Mouse (Mus musculus): Measurements from ENCODE around the gene Ntn5. TPM values are rescaled to one million over a fixed set of nuclear protein-coding genes. Genes with fewer than 3 reads are reported as not detected.

Ntn5 gene
- polyA plus RNA-seq, 1 experiment from 2014 or later = not detected

DNA sequence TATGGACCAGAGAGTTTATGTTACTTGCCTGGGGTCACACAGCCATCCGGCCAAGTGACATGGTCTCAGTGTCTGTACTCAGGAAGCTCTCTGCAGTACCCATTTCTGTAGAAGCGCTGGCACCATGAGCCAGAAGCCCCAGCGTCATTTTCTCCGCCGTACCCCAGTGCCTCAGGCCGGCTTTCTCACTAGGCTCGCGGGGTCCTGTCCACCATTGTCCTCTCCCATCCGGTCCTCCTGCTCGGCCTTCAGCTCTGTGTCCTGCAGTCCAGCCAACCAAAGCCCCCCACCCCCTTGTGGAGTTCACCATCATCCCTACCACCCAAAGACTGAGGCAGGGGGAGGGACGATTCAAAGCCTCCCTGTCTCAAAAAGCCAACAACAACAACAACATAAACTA, 17.8 kb downstream of the Ntn5 start:
- no peak overlapping the region for H3K9ac ChIP-seq (ENCODE audit: low read length)
- ATAC-seq (ENCODE audit: low FRiP score) = no peak
- WGBS = 88% methylated on average over 11 of the region's 11 CpGs
- no peaks in the 10 kb centered on the region for H3K36me3 ChIP-seq (ENCODE audit: control insufficient read depth, insufficient read depth, low read length)
- peaks cover 38% of the 10 kb centered on the region for H3K4me1 ChIP-seq (ENCODE audit: control insufficient read depth, insufficient read depth, low read length)
- peak overlapping the region; percentile 0; the same call in 1 of the 2 replicates for H3K4me2 ChIP-seq
- DNase-seq (ENCODE audit: low spot score, missing footprints) = no peak
- H3K4me3 ChIP-seq (ENCODE audit: low read depth, low read length) = peak overlapping the region; percentile 7; the same call in 1 of the 2 replicates
- H3K27ac ChIP-seq (ENCODE audit: low read depth, low read length) = no peak overlapping the region
- H3K27me3 ChIP-seq (ENCODE audit: control insufficient read depth, insufficient read depth, low read length) = peaks cover 22% of the 10 kb centered on the region
- H3K9me3 ChIP-seq (ENCODE audit: control insufficient read depth, low read length) = no peaks in the 10 kb centered on the region

GRCm38 (mm10) chr7:45702316-45702715, 18.5 kb downstream of the Ntn5 start:
- ATAC-seq (ENCODE audit: low FRiP score) (no peak), DNase-seq (ENCODE audit: low spot score, missing footprints) (no peak)
- Histone ChIP-seq H3K36me3 (ENCODE audit: control insufficient read depth, insufficient read depth, low read length) (no peaks in the 10 kb centered on the region), H3K27me3 (ENCODE audit: control insufficient read depth, insufficient read depth, low read length) (peaks cover 22% of the 10 kb centered on the region), H3K4me3 (ENCODE audit: low read depth, low read length) (no peak overlapping the region), H3K9me3 (ENCODE audit: control insufficient read depth, low read length) (no peaks in the 10 kb centered on the region), H3K4me1 (ENCODE audit: control insufficient read depth, insufficient read depth, low read length) (peaks cover 45% of the 10 kb centered on the region), H3K27ac (ENCODE audit: low read depth, low read length) (no peak overlapping the region), H3K9ac (ENCODE audit: low read length) (no peak overlapping the region), H3K4me2 (no peak overlapping the region)
- WGBS = 96% methylated on average over 11 of the region's 11 CpGs

DNA sequence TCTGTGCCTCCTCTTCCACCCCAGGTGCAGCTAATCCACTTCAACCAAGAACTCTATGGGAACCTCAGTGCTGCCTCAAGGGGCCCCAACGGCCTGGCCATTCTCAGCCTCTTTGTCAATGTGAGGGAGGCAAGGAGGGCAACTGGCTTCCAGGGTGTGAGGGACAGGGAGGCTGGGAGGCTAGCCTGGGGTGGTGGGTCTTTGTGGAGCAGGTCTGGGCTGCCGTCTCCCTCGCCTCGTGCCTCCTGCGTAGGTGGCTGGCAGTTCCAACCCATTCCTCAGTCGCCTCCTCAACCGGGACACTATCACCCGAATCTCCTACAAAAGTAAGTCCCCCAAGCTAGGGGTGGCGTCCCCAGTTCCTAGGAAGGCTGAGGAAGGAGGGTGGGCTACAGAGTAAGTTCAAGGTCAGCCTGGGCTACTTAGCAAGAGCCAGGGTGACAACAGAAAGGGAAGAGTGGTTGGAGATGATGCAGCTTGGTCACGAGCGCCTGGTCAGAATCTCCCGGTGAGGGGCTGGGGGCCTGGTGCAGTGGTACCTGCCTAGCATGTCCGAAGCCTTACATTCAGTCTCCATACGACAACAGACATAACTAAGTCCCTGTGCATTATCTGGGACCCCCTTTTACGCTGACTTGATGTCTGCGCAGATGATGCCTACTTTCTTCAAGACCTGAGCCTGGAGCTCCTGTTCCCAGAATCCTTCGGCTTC, 19.1 kb downstream of the Ntn5 start:
- no peak overlapping the region for H3K4me3 ChIP-seq (ENCODE audit: low read depth, low read length)
- no peak for ATAC-seq (ENCODE audit: low FRiP score)
- 88% methylated on average over 17 of the region's 17 CpGs for WGBS

GRCm38 (mm10) chr7:45703521-45704033, 19.8 kb downstream of the Ntn5 start:
- DNase-seq (ENCODE audit: low spot score, missing footprints) = no peak
- no peak for ATAC-seq (ENCODE audit: low FRiP score)
- Histone ChIP-seq H3K4me3 (ENCODE audit: low read depth, low read length) (peak overlapping the region; percentile 52), H3K4me2 (peak overlapping the region; percentile 98), H3K27ac (ENCODE audit: low read depth, low read length) (peak overlapping the region; percentile 73), H3K27me3 (ENCODE audit: control insufficient read depth, insufficient read depth, low read length) (peaks cover 18% of the 10 kb centered on the region), H3K36me3 (ENCODE audit: control insufficient read depth, insufficient read depth, low read length) (no peaks in the 10 kb centered on the region), H3K9me3 (ENCODE audit: control insufficient read depth, low read length) (no peaks in the 10 kb centered on the region), H3K4me1 (ENCODE audit: control insufficient read depth, insufficient read depth, low read length) (peaks cover 58% of the 10 kb centered on the region), H3K9ac (ENCODE audit: low read length) (peak overlapping the region; percentile 54)
- WGBS = 46% methylated on average over 12 of the region's 12 CpGs

More for the DNA sequence above, 19.1 kb downstream of the Ntn5 start:
- Histone ChIP-seq H3K36me3 (ENCODE audit: control insufficient read depth, insufficient read depth, low read length) (no peaks in the 10 kb centered on the region), H3K4me1 (ENCODE audit: control insufficient read depth, insufficient read depth, low read length) (peaks cover 52% of the 10 kb centered on the region), H3K9ac (ENCODE audit: low read length) (no peak overlapping the region), H3K4me2 (peak overlapping the region; percentile 98; the same call in 1 of the 2 replicates), H3K27me3 (ENCODE audit: control insufficient read depth, insufficient read depth, low read length) (peaks cover 22% of the 10 kb centered on the region), H3K9me3 (ENCODE audit: control insufficient read depth, low read length) (no peaks in the 10 kb centered on the region), H3K27ac (ENCODE audit: low read depth, low read length) (no peak overlapping the region)
- DNase-seq (ENCODE audit: low spot score, missing footprints) = no peak

- peaks cover 12% of the 10 kb centered on the region for H3K27me3 ChIP-seq (ENCODE audit: control insufficient read depth, insufficient read depth, low read length)
- peak overlapping the region; percentile 98 for H3K4me2 ChIP-seq
- H3K4me1 ChIP-seq (ENCODE audit: control insufficient read depth, insufficient read depth, low read length) = peaks cover 63% of the 10 kb centered on the region
- H3K36me3 ChIP-seq (ENCODE audit: control insufficient read depth, insufficient read depth, low read length) = no peaks in the 10 kb centered on the region
- peak overlapping the region; percentile 52 for H3K4me3 ChIP-seq (ENCODE audit: low read depth, low read length)
- peak; percentile 49 for ATAC-seq (ENCODE audit: low FRiP score)
- H3K9me3 ChIP-seq (ENCODE audit: control insufficient read depth, low read length) = no peaks in the 10 kb centered on the region
- peak overlapping the region; percentile 54 for H3K9ac ChIP-seq (ENCODE audit: low read length)
- peak; percentile 98 for DNase-seq (ENCODE audit: low spot score, missing footprints)
- peak overlapping the region; percentile 73 for H3K27ac ChIP-seq (ENCODE audit: low read depth, low read length)
- under 1% methylated on average over 13 of the region's 13 CpGs for WGBS
Observed at GRCm38 (mm10) chr7:45704046-45704559, 20.3 kb downstream of the Ntn5 start.

- Histone ChIP-seq H3K36me3 (ENCODE audit: control insufficient read depth, insufficient read depth, low read length) (no peaks in the 10 kb centered on the region), H3K4me1 (ENCODE audit: control insufficient read depth, insufficient read depth, low read length) (peaks cover 70% of the 10 kb centered on the region), H3K27ac (ENCODE audit: low read depth, low read length) (peak within 1 kb of the TSS; percentile 73), H3K27me3 (ENCODE audit: control insufficient read depth, insufficient read depth, low read length) (peaks cover 5% of the 10 kb centered on the region), H3K9me3 (ENCODE audit: control insufficient read depth, low read length) (no peaks in the 10 kb centered on the region), H3K4me2 (peak within 1 kb of the TSS; percentile 98), H3K4me3 (ENCODE audit: low read depth, low read length) (peak within 1 kb of the TSS; percentile 52), H3K9ac (ENCODE audit: low read length) (peak within 1 kb of the TSS; percentile 54)
- ATAC-seq (ENCODE audit: low FRiP score) = peak; percentile 84
- peak; percentile 99 for DNase-seq (ENCODE audit: low spot score, missing footprints)
- under 1% methylated on average over 36 of the region's 36 CpGs for WGBS
Observed at GRCm38 (mm10) chr7:45704730-45705442, 21.1 kb downstream of the Ntn5 start, which contains the start of gene Dbp. Gene Dbp (plus strand): TSS chr7:45705088.

- H3K9ac ChIP-seq (ENCODE audit: low read length) = peak overlapping the region; percentile 41
- H3K27me3 ChIP-seq (ENCODE audit: control insufficient read depth, insufficient read depth, low read length) = no peaks in the 10 kb centered on the region; the same call in 1 of the 2 replicates
- H3K4me1 ChIP-seq (ENCODE audit: control insufficient read depth, insufficient read depth, low read length) = peaks cover 65% of the 10 kb centered on the region
- no peak overlapping the region; the same call in 1 of the 2 replicates for H3K27ac ChIP-seq (ENCODE audit: low read depth, low read length)
- WGBS = under 1% methylated on average over 21 of the region's 21 CpGs
- no peaks in the 10 kb centered on the region for H3K9me3 ChIP-seq (ENCODE audit: control insufficient read depth, low read length)
- peak overlapping the region; percentile 52 for H3K4me3 ChIP-seq (ENCODE audit: low read depth, low read length)
- H3K36me3 ChIP-seq (ENCODE audit: control insufficient read depth, insufficient read depth, low read length) = peaks cover 2% of the 10 kb centered on the region; the same call in 1 of the 2 replicates
- peak overlapping the region; percentile 98 for H3K4me2 ChIP-seq
- ATAC-seq (ENCODE audit: low FRiP score) (peak; percentile 0; the same call in 1 of the 2 replicates), DNase-seq (ENCODE audit: low spot score, missing footprints) (no peak)
Observed at GRCm38 (mm10) chr7:45705443-45705864, 21.6 kb downstream of the Ntn5 start.

- peak; percentile 88 for DNase-seq (ENCODE audit: low spot score, missing footprints)
- H3K27ac ChIP-seq (ENCODE audit: low read depth, low read length) = no peak overlapping the region
Observed at GRCm38 (mm10) chr7:45705873-45706281, 22.1 kb downstream of the Ntn5 start.

More at GRCm38 (mm10) chr7:45705873-45706281, 22.1 kb downstream of the Ntn5 start:
- peak overlapping the region; percentile 41; the same call in 1 of the 2 replicates for H3K9ac ChIP-seq (ENCODE audit: low read length)
- no peak for ATAC-seq (ENCODE audit: low FRiP score)
- no peaks in the 10 kb centered on the region for H3K27me3 ChIP-seq (ENCODE audit: control insufficient read depth, insufficient read depth, low read length)
- peaks cover 63% of the 10 kb centered on the region for H3K4me1 ChIP-seq (ENCODE audit: control insufficient read depth, insufficient read depth, low read length)
- peak overlapping the region; percentile 52 for H3K4me3 ChIP-seq (ENCODE audit: low read depth, low read length)
- peak overlapping the region; percentile 98 for H3K4me2 ChIP-seq
- H3K36me3 ChIP-seq (ENCODE audit: control insufficient read depth, insufficient read depth, low read length) = peaks cover 5% of the 10 kb centered on the region; the same call in 1 of the 2 replicates
- under 1% methylated on average over 7 of the region's 7 CpGs for WGBS
- H3K9me3 ChIP-seq (ENCODE audit: control insufficient read depth, low read length) = no peaks in the 10 kb centered on the region
